Mouse (Mus musculus) urinary bladder, postnatal 0 days (tissue): ENCODE measurements around the gene Itpa. TPM values are rescaled to one million over a fixed set of nuclear protein-coding genes. Genes with fewer than 3 reads are reported as not detected.

Experiments
- polyA plus RNA-seq: library from polyadenylated mRNA; unstranded; fragments of >200 nt; fragmentation: Nextera tagmentation; extraction: Ambion mirVana; gene quantifications from 2 replicates; pipeline ENCODE4 v1.2.1, GENCODE M21; 2015

The Itpa gene
- polyA plus RNA-seq: 49.2 and 54.0 TPM in 2 replicates

DNA sequence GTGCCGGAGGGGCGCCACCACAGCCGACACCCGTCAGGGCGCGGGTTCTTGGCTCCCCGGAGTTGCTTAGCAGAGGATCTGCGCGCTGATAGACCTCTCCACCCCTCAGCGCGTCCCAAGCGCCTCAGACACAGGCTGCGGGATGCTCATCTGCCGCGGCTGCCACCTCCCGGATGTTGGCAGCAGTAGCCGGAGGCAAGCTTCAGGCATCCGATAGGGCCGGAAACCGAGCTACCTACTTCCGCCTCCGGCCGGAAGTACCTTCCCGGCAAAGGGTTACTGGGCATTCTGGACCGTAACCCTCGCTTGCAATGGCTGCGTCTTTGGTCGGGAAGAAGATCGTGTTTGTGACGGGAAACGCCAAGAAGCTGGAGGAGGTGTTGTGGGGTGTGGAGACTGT is at the start of gene Itpa:
Gene Itpa (plus strand): TSS at position 52 of the 400 bp plus-strand sequence.

DNA sequence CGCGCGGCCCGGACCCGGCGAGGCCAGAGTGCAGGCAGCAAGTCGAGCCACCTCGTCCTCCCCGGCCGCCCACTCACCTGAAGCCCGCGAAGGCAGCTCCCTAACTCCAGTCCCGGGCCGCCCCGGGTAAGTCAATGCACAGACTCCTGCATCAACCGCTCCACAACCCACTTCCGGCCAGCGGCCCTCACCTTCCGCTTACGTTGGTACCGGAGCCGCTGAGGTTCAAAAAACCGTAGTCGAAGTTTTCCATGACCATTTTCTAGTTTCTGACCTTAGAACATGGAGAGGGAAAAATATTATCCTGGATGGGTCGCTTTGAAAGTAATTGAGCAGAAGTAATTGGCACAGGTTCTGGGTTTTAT is 37.6 kb upstream of the Itpa start, which contains the start of the genes Fastkd5 and Ubox5:
Gene Fastkd5 (minus strand): TSS at position 189 of the 365 bp plus-strand sequence.
Gene Ubox5 (minus strand): TSS at position 200 of the 365 bp plus-strand sequence.

DNA sequence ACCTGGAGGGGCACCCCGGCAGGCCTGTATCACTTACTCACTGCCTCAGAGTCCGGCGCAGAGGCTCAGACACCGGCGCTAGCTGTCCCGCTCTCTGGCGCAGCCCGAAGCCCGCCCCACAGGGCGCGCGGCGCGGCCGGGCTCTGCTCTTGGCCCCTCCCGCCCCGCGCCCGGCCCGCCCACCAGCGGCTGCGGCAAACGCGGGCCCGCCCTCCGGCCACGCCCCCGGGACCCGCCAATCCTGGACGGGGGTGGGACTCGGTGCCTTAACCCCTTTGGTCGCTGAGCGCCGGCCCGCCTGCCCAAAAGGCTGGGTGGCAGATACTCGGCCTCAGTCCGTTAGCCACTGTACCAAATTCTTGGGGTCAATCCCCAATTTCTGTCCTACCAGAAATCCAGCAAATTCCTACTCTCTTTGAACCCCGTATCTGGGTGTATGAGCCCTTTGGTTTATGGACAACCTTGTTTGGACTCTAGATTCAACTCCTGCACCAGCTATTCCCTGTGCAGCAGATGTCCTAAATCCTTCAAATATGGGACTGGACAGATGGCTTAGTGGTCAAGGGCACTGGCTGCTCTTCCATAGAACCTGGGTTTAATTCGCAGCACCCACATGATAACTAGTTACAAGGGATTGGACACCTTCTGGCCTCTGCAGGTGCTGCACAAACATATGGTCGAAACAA is 24.6 kb upstream of the Itpa start, which contains the start of gene Lzts3:
Gene Lzts3 (minus strand): TSS at position 120 of the 686 bp plus-strand sequence.

GRCm38 (mm10) chr2:130664102-130664701 is 3.2 kb upstream of the Itpa start, which contains the start of gene Ddrgk1:
Ddrgk1 (minus strand) TSS chr2:130664659.

DNA sequence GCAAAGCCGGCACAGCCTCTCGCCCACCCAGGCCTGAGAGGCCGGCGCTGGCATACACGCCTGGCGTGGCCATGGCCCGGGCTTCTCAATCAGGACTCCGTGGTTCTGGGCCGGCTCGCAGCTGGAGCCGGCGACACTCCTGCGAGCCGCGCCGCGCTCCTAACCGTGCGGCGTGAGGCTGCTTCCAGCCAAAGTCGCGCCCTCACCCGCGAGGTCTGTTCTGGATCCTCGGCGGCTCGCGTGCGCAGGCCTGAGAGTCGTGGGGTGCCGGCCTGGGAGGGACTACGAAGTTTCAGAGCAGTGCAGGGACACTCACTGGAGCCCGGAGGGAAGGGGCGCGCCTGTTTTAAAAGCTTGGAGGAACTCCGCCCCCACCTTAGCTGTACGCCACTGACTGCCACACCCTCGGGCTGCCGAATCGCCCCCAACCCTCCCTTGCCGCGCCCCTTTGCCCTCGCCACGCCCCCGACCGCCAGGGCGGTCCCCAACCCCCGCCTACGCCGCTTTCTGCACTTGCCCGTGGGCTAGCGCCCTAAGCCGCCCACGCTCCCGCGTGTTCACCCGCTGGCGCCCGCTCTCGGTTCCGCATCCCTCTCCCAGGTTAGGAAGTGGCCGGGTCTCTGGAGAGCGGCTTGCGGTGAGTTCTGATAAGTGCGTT is 29.9 kb downstream of the Itpa start, which contains the start of gene Slc4a11:
Gene Slc4a11 (minus strand): TSS at position 367 of the 658 bp plus-strand sequence.

Other genes starting within 250 kb of the Itpa start
- gene Vps16, start 243.3 kb upstream of the Itpa start, polyA plus RNA-seq: 32.2 and 36.0 TPM in 2 replicates
- 6.5 and 6.7 TPM in 2 replicates for gene Pced1a, start 242.9 kb upstream of the Itpa start, polyA plus RNA-seq
- gene Ptpra, start 217.3 kb upstream of the Itpa start, polyA plus RNA-seq: 64.1 and 64.4 TPM in 2 replicates
- 52.4 and 55.8 TPM in 2 replicates for gene Mrps26, start 103.9 kb upstream of the Itpa start, polyA plus RNA-seq
- gene Oxt, start 91.4 kb upstream of the Itpa start, polyA plus RNA-seq: not detected in 2 replicates
- not detected in 2 replicates for gene Avp, start 85.1 kb upstream of the Itpa start, polyA plus RNA-seq
- gene Fastkd5, start 37.6 kb upstream of the Itpa start, polyA plus RNA-seq: 6.5 and 7.4 TPM in 2 replicates
- gene Ubox5, start 37.6 kb upstream of the Itpa start, polyA plus RNA-seq: 4.3 and 4.9 TPM in 2 replicates
- 1.0 and 1.1 TPM in 2 replicates for gene Lzts3, start 24.8 kb upstream of the Itpa start, polyA plus RNA-seq
- 65.8 and 66.4 TPM in 2 replicates for gene Ddrgk1, start 3.0 kb upstream of the Itpa start, polyA plus RNA-seq
- 0.57 and 0.66 TPM in 2 replicates for gene Slc4a11, start 29.9 kb downstream of the Itpa start, polyA plus RNA-seq
- 26.0 and 32.9 TPM in 2 replicates for gene 4930402H24Rik, start 238.8 kb downstream of the Itpa start, polyA plus RNA-seq
- 9.0 and 9.4 TPM in 2 replicates for gene Atrn, start 238.9 kb downstream of the Itpa start, polyA plus RNA-seq